Mouse (Mus musculus) CD4-positive helper T cell, adult 2 months (primary cell): ENCODE data around the gene Spata2.

Source experiments
- DNase-seq: peaks from one replicate; pipeline ENCODE4 v3.0.0-alpha.2; 2012; ENCODE audit warnings: low read depth, missing footprints, low spot score

Gene Spata2

GRCm38 (mm10) chr2:167510485-167510884, 17.8 kb upstream of the Spata2 start:
- no peak for DNase-seq

- DNase-seq: no peak
Observed at GRCm38 (mm10) chr2:167508569-167508968, 15.9 kb upstream of the Spata2 start.

GRCm38 (mm10) chr2:167507719-167508385, 15.2 kb upstream of the Spata2 start:
- DNase-seq: no peak

GRCm38 (mm10) chr2:167506546-167507260, 14.0 kb upstream of the Spata2 start:
- no peak for DNase-seq

GRCm38 (mm10) chr2:167505127-167505526, 12.4 kb upstream of the Spata2 start:
- peak; percentile 90 for DNase-seq

- peak; percentile 64 for DNase-seq
Observed at GRCm38 (mm10) chr2:167503896-167504349, 11.2 kb upstream of the Spata2 start.

- peak; percentile 94 for DNase-seq
Observed at GRCm38 (mm10) chr2:167503253-167503895, 10.7 kb upstream of the Spata2 start.

GRCm38 (mm10) chr2:167502554-167503252, 10.0 kb upstream of the Spata2 start:
- no peak for DNase-seq

GRCm38 (mm10) chr2:167497272-167497671, 4.6 kb upstream of the Spata2 start:
- peak; percentile 76 for DNase-seq

- DNase-seq: peak; percentile 71
Observed at GRCm38 (mm10) chr2:167496437-167496836, 3.8 kb upstream of the Spata2 start.

GRCm38 (mm10) chr2:167491757-167492708, 654 bp downstream of the Spata2 start, which contains the start of gene Rnf114:
Rnf114 (plus strand) TSS chr2:167492645.
- peak; percentile 71 for DNase-seq

GRCm38 (mm10) chr2:167490813-167491525, 1.7 kb downstream of the Spata2 start:
- DNase-seq: no peak

GRCm38 (mm10) chr2:167487994-167488393, 4.7 kb downstream of the Spata2 start:
- DNase-seq: no peak

- DNase-seq: no peak
Observed at GRCm38 (mm10) chr2:167487551-167487950, 5.1 kb downstream of the Spata2 start.

GRCm38 (mm10) chr2:167486573-167486972, 6.1 kb downstream of the Spata2 start:
- no peak for DNase-seq

GRCm38 (mm10) chr2:167485501-167486377, 6.9 kb downstream of the Spata2 start:
- no peak for DNase-seq

- no peak for DNase-seq
Observed at GRCm38 (mm10) chr2:167484932-167485331, 7.8 kb downstream of the Spata2 start.

GRCm38 (mm10) chr2:167483827-167484410, 8.8 kb downstream of the Spata2 start:
- no peak for DNase-seq
